Mouse (Mus musculus) lung, postnatal 0 days (tissue): ENCODE results near the gene Khdc4. TPM values are rescaled to one million over a fixed set of nuclear protein-coding genes. Genes with fewer than 3 reads are reported as not detected.

ENCODE experiments used
- ATAC-seq: fragments of 200-750 bp; cut with Nextera tagmentation; 2 replicates; pipeline ENCODE4 v1.8.0; 2017; ENCODE audit warnings: moderate library complexity
- DNase-seq: peaks from one replicate; pipeline ENCODE4 v3.0.0-alpha.2; 2016; ENCODE audit warnings: low spot score
- H3K27ac ChIP-seq: fragments of 300-500 bp; sonication (generic); 2 replicates; pipeline ENCODE4 v1.5.1; 2014; ENCODE audit warnings: antibody characterized with exemption, mild to moderate bottlenecking, low read length, mixed read lengths
- H3K27me3 ChIP-seq: fragments of 300-500 bp; sonication (generic); replicated peaks from 2 replicates; pipeline ENCODE4 v1.6.1; 2014; ENCODE audit warnings: low read length, mixed read lengths; ENCODE audit not compliant: insufficient read depth
- H3K36me3 ChIP-seq: fragments of 300-500 bp; sonication (generic); 2 replicates; pipeline ENCODE4 v1.6.1; 2014; ENCODE audit warnings: low read length, mixed read lengths; ENCODE audit not compliant: insufficient read depth
- H3K4me1 ChIP-seq: fragments of 300-500 bp; sonication (generic); 2 replicates; pipeline ENCODE4 v1.6.1; 2014; ENCODE audit warnings: antibody characterized with exemption, low read depth, low read length, mixed read lengths; ENCODE audit not compliant: insufficient read depth
- H3K4me2 ChIP-seq: fragments of 300-500 bp; sonication (generic); replicated peaks from 2 replicates; pipeline ENCODE4 v1.6.1; 2014; ENCODE audit warnings: low read depth, mild to moderate bottlenecking, low read length, moderate library complexity, mixed read lengths
- H3K4me3 ChIP-seq: fragments of 300-500 bp; sonication (generic); 2 replicates; pipeline ENCODE4 v1.5.1; 2014; ENCODE audit warnings: low read depth, low read length
- H3K9ac ChIP-seq: fragments of 300-500 bp; sonication (generic); replicated peaks from 2 replicates; pipeline ENCODE4 v1.6.1; 2014; ENCODE audit warnings: low read depth, mild to moderate bottlenecking
- H3K9me3 ChIP-seq: fragments of 300-500 bp; sonication (generic); 2 replicates; pipeline ENCODE4 v1.6.1; 2016; ENCODE audit warnings: low read length, mixed read lengths
- CTCF ChIP-seq: IDR thresholded peaks from 2 replicates; pipeline ENCODE4 v1.5.1; 2016; ENCODE audit warnings: antibody characterized with exemption, mild to moderate bottlenecking
- EP300 ChIP-seq: IDR thresholded peaks from 2 replicates; pipeline ENCODE4 v1.6.1; 2016; ENCODE audit warnings: antibody characterized with exemption, mild to moderate bottlenecking, control low read depth
- WGBS: fragments of 180-500 bp; shearing (Covaris S2); extraction: QIAGEN DNeasy Blood & Tissue Kit; methylation state at CpG from one replicate; pipeline ENCODE4 v1.1.7; 2014; 5-methylcytosine and 5-hydroxymethylcytosine counted together
- polyA plus RNA-seq: library from polyadenylated mRNA; unstranded; fragments of >200 nt; fragmentation: Nextera tagmentation; extraction: Ambion mirVana; gene quantifications from 2 replicates; pipeline ENCODE4 v1.2.1, GENCODE M21; 2015

Khdc4 gene
- polyA plus RNA-seq, 1 experiment from 2014 or later, result 42.3 TPM

- Histone ChIP-seq H3K4me1 (no peaks in the 10 kb centered on the region), H3K4me2 (no peak overlapping the region), H3K9me3 (no peaks in the 10 kb centered on the region), H3K27me3 (no peaks in the 10 kb centered on the region), H3K4me3 (no peak overlapping the region), H3K27ac (no peak overlapping the region), H3K36me3 (no peaks in the 10 kb centered on the region), H3K9ac (no peak overlapping the region)
- 92% methylated on average over 3 of the region's 3 CpGs for WGBS
- ATAC-seq, result no peak
- TF ChIP-seq EP300 (no peak), CTCF (peak; percentile 31)
- no peak for DNase-seq
Measured at GRCm38 (mm10) chr3:88740147-88740546, 54.5 kb downstream of the Khdc4 start.

GRCm38 (mm10) chr3:88745534-88745933 is 59.9 kb downstream of the Khdc4 start:
- Histone ChIP-seq H3K4me3 (no peak overlapping the region), H3K27ac (no peak overlapping the region), H3K27me3 (no peaks in the 10 kb centered on the region), H3K4me1 (no peaks in the 10 kb centered on the region), H3K9me3 (0 out of 2 replicates have a peak, but pooled peaks cover 4% of the 10 kb centered on the region), H3K36me3 (no peaks in the 10 kb centered on the region), H3K4me2 (no peak overlapping the region), H3K9ac (no peak overlapping the region)
- 62% methylated on average over 9 of the region's 9 CpGs for WGBS
- ATAC-seq (no peak), DNase-seq (no peak)
- TF ChIP-seq EP300 (no peak), CTCF (no peak)

- Histone ChIP-seq H3K9me3 (0 out of 2 replicates have a peak, but pooled peaks cover 4% of the 10 kb centered on the region), H3K4me3 (no peak overlapping the region), H3K4me1 (no peaks in the 10 kb centered on the region), H3K27me3 (no peaks in the 10 kb centered on the region), H3K4me2 (no peak overlapping the region), H3K36me3 (no peaks in the 10 kb centered on the region), H3K9ac (no peak overlapping the region), H3K27ac (no peak overlapping the region)
- WGBS, result 80% methylated on average over 14 of the region's 15 CpGs
- no peak for TF ChIP-seq EP300
- no peak for TF ChIP-seq CTCF
- ATAC-seq (peak; percentile 59), DNase-seq (peak; percentile 22)
Measured at GRCm38 (mm10) chr3:88746139-88746870, 60.7 kb downstream of the Khdc4 start.

GRCm38 (mm10) chr3:88746871-88747231 is 61.2 kb downstream of the Khdc4 start:
- WGBS, result 66% methylated on average over 4 of the region's 4 CpGs
- H3K4me3 ChIP-seq, result no peak overlapping the region
- peak; percentile 23 for DNase-seq
- H3K4me1 ChIP-seq, result no peaks in the 10 kb centered on the region
- H3K9ac ChIP-seq, result no peak overlapping the region
- H3K27ac ChIP-seq, result no peak overlapping the region
- peak; percentile 44 for ATAC-seq
- TF ChIP-seq EP300, result no peak
- TF ChIP-seq CTCF, result no peak
- no peaks in the 10 kb centered on the region for H3K27me3 ChIP-seq
- 0 out of 2 replicates have a peak, but pooled peaks cover 4% of the 10 kb centered on the region for H3K9me3 ChIP-seq
- H3K36me3 ChIP-seq, result no peaks in the 10 kb centered on the region
- H3K4me2 ChIP-seq, result no peak overlapping the region

- H3K4me2 ChIP-seq, result no peak overlapping the region
- DNase-seq (peak; percentile 15), ATAC-seq (no peak)
- H3K27me3 ChIP-seq, result no peaks in the 10 kb centered on the region
- peak; percentile 46 for TF ChIP-seq CTCF
- TF ChIP-seq EP300, result no peak
- WGBS, result 59% methylated on average over 4 of the region's 4 CpGs
- H3K36me3 ChIP-seq, result no peaks in the 10 kb centered on the region
- H3K9me3 ChIP-seq, result no peaks in the 10 kb centered on the region
- H3K27ac ChIP-seq, result no peak overlapping the region
- no peak overlapping the region for H3K4me3 ChIP-seq
- no peak overlapping the region for H3K9ac ChIP-seq
- H3K4me1 ChIP-seq, result peaks cover 9% of the 10 kb centered on the region; the same call in 1 of the 2 replicates
Measured at GRCm38 (mm10) chr3:88754283-88754682, 68.7 kb downstream of the Khdc4 start.

- ATAC-seq, result no peak
Measured at GRCm38 (mm10) chr3:88755541-88755940, 69.9 kb downstream of the Khdc4 start.

More at GRCm38 (mm10) chr3:88755541-88755940, 69.9 kb downstream of the Khdc4 start:
- Histone ChIP-seq H3K36me3 (no peaks in the 10 kb centered on the region), H3K4me3 (no peak overlapping the region), H3K9ac (no peak overlapping the region), H3K27ac (no peak overlapping the region), H3K4me2 (no peak overlapping the region), H3K4me1 (peaks cover 9% of the 10 kb centered on the region; the same call in 1 of the 2 replicates), H3K9me3 (no peaks in the 10 kb centered on the region), H3K27me3 (no peaks in the 10 kb centered on the region)
- TF ChIP-seq EP300, result no peak
- TF ChIP-seq CTCF, result no peak
- no peak for DNase-seq
- 40% methylated on average over 3 of the region's 3 CpGs for WGBS
